Mouse (Mus musculus) forebrain, embryonic 14.5 days (tissue): ENCODE measurements around the gene Akr1c20. TPM values are rescaled to one million over a fixed set of nuclear protein-coding genes. Genes with fewer than 3 reads are reported as not detected.

Experiments used
- ATAC-seq: fragments of 200-750 bp; cut with Nextera tagmentation; 2 replicates; pipeline ENCODE4 v1.8.0; 2017; ENCODE audit warnings: mild to moderate bottlenecking, moderate library complexity
- DNase-seq: peaks from one replicate; pipeline ENCODE4 v3.0.0-alpha.2; 2015; ENCODE audit warnings: low spot score
- H3K27ac ChIP-seq: fragments of 300-500 bp; sonication (generic); 2 replicates; pipeline ENCODE4 v1.5.1; 2014; ENCODE audit warnings: low read depth, mild to moderate bottlenecking, control low read depth, low read length, moderate library complexity
- H3K27me3 ChIP-seq: fragments of 300-500 bp; sonication (generic); replicated peaks from 2 replicates; pipeline ENCODE4 v1.6.1; 2014; ENCODE audit warnings: low read length, control low read depth, mixed read lengths; ENCODE audit not compliant: control insufficient read depth, insufficient read depth
- H3K36me3 ChIP-seq: fragments of 300-500 bp; sonication (generic); 2 replicates; pipeline ENCODE4 v1.6.1; 2014; ENCODE audit warnings: low read length, control low read depth; ENCODE audit not compliant: control insufficient read depth, insufficient read depth
- H3K4me1 ChIP-seq: fragments of 300-500 bp; sonication (generic); 2 replicates; pipeline ENCODE4 v1.6.1; 2014; ENCODE audit warnings: antibody characterized with exemption, low read length, control low read depth; ENCODE audit not compliant: control insufficient read depth, insufficient read depth
- H3K4me2 ChIP-seq: fragments of 300-500 bp; sonication (generic); 2 replicates; pipeline ENCODE4 v1.6.1; 2014; ENCODE audit warnings: mild to moderate bottlenecking, control low read depth, low read length
- H3K4me3 ChIP-seq: fragments of 300-500 bp; sonication (generic); 2 replicates; pipeline ENCODE4 v1.5.1; 2014; ENCODE audit warnings: low read depth, low read length, control low read depth
- H3K9ac ChIP-seq: fragments of 300-500 bp; sonication (generic); 2 replicates; pipeline ENCODE4 v1.6.1; 2014; ENCODE audit warnings: mild to moderate bottlenecking, low read length, control low read depth, moderate library complexity
- H3K9me3 ChIP-seq: fragments of 300-500 bp; sonication (generic); replicated peaks from 2 replicates; pipeline ENCODE4 v1.6.1; 2016; ENCODE audit warnings: low read length, control low read depth, mixed read lengths; ENCODE audit not compliant: control insufficient read depth
- WGBS: fragments of 180-500 bp; shearing (Covaris S2); extraction: QIAGEN DNeasy Blood & Tissue Kit; methylation state at CpG from one replicate; pipeline ENCODE4 v1.1.7; 2014; 5-methylcytosine and 5-hydroxymethylcytosine counted together
- polyA plus RNA-seq: library from polyadenylated mRNA; unstranded; fragments of >200 nt; fragmentation: Nextera tagmentation; extraction: Ambion mirVana; gene quantifications from 2 replicates; pipeline ENCODE4 v1.2.1, GENCODE M21; 2014

Akr1c20 gene
- not detected in 2 replicates for polyA plus RNA-seq

DNA sequence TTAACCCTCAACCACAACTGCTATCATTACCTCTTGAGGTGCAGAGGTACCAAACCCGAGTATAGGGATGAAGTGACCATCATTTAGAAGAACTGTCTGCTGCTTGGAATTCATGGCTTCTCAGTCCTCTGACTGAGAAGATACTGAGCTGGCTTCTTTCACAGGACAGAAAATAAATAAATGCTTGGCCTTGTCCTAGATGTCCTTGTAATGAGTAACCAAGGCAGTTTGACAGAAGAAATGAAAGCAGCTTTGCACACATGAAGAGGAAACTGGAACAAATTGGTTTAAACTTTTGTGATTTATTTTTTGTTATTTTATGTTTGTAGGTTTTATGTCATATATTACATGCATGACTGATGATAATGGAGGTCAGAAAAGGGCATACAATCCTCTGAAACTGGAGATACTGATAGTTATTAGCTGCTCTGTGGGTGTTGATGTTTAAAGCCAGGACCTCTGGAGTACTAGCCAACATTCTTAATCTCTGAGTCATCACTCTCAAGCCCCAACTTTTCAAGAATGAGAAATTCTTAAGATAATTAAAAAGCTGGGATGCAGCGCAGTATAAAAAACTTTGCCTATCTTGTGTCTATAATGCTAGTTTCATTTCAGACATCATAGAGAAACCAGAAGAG, at the start of gene Akr1c20:
Gene Akr1c20 (minus strand): TSS at position 145 of the 638 bp plus-strand sequence.
- 86% methylated on average over 2 of the region's 2 CpGs for WGBS
- H3K4me2 ChIP-seq, result no peak within 1 kb of the TSS
- H3K36me3 ChIP-seq, result no peaks in the 10 kb centered on the region
- no peak within 1 kb of the TSS for H3K4me3 ChIP-seq
- H3K9me3 ChIP-seq, result no peaks in the 10 kb centered on the region
- no peak for ATAC-seq
- no peak within 1 kb of the TSS for H3K27ac ChIP-seq
- no peaks in the 10 kb centered on the region for H3K4me1 ChIP-seq
- no peaks in the 10 kb centered on the region for H3K27me3 ChIP-seq
- no peak for DNase-seq
- H3K9ac ChIP-seq, result no peak within 1 kb of the TSS

DNA sequence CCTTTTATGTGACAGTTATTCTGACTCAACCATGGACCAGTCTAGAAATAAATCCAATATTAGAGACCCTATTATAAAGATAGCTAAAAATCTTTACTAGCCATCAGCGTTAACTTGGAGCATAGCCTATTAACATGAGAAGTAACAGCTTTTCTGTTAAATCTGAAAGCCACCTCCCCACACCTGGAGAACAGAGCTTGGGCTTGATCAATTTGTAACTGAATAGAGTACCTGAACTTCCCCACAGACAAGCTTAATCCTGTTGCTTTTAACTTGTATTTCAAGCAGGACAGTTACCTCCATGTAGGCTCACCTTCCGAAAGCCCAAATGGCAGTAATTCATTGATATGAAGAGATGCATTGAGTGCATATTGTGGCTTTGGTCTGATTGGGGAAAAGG, 42.9 kb upstream of the Akr1c20 start:
- Histone ChIP-seq H3K36me3 (no peaks in the 10 kb centered on the region), H3K9ac (no peak overlapping the region), H3K4me1 (no peaks in the 10 kb centered on the region), H3K4me3 (no peak overlapping the region), H3K27me3 (no peaks in the 10 kb centered on the region), H3K9me3 (no peaks in the 10 kb centered on the region), H3K27ac (no peak overlapping the region), H3K4me2 (no peak overlapping the region)
- 86% methylated on average over 2 of the region's 2 CpGs for WGBS
- no peak for ATAC-seq
- no peak for DNase-seq

DNA sequence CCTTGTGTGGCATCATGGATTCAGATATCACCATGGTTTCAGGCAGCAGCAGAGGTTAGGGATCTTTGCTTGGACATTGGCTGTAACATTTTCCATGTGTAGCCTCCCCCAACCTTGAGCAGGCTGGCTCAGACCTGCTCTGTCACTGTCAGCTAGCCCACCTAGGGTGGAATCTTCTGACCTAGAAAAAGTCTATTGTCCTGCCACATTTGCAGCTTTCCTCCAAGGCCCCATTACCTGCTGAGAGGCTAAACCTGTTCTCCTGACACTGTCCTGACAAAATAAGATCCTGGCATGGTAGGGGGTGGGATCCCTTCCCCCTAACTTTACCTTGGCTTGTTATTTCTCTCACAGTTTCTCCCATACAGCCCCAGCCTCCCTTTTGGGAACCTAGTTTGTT, 37.4 kb upstream of the Akr1c20 start:
- H3K4me3 ChIP-seq, result no peak overlapping the region
- ATAC-seq, result no peak

DNA sequence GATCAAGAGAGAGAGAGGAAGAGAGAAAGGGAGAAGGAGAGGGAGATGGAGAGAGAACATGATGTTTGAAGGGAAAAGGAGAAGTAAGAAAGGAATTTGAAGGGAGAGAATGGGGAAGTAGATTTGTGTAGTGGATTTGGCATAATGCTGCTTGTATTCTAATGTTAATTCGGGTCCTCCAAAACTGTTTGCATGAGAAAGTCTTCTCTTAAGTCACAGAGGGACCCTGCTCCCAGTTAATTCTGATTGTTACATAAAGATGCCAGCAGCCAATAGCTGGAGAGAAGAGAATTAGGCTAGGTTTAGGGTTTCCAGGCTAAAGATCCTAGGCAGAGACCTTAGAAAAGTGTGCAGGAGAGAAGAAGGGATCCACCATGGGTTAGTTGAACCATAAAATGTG, 36.0 kb upstream of the Akr1c20 start:
- 70% methylated on average over 1 of the region's 1 CpGs for WGBS
- Histone ChIP-seq H3K27me3 (no peaks in the 10 kb centered on the region), H3K4me3 (no peak overlapping the region)

More for the DNA sequence above, 37.4 kb upstream of the Akr1c20 start:
- H3K36me3 ChIP-seq, result no peaks in the 10 kb centered on the region
- no peaks in the 10 kb centered on the region for H3K4me1 ChIP-seq
- no peak overlapping the region for H3K27ac ChIP-seq
- H3K4me2 ChIP-seq, result no peak overlapping the region
- H3K9me3 ChIP-seq, result no peaks in the 10 kb centered on the region
- H3K9ac ChIP-seq, result no peak overlapping the region
- DNase-seq, result no peak
- H3K27me3 ChIP-seq, result no peaks in the 10 kb centered on the region

DNA sequence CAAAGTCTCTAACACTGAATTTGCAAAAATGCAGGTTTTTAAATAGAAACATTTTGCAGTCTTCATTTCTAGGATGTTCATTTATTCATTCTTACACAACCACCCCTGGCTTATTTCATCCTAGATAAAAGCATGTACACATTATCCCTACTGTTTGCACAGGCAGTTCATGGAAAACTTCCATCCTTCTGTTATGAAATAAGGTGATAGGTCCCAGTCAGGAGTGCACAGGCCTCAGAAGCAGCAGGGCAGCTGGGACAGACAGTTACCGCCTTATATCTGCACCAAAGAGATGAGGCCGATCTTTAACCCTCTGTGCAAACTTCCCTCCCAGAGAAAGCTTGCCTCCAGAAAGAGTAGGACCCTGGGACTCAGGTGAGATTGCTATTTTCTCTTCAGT, 8.3 kb downstream of the Akr1c20 start:
- H3K27ac ChIP-seq, result no peak overlapping the region
- H3K9ac ChIP-seq, result no peak overlapping the region
- H3K9me3 ChIP-seq, result no peaks in the 10 kb centered on the region
- H3K27me3 ChIP-seq, result no peaks in the 10 kb centered on the region
- ATAC-seq (no peak), DNase-seq (no peak)
- no peak overlapping the region for H3K4me3 ChIP-seq
- H3K4me1 ChIP-seq, result no peaks in the 10 kb centered on the region
- no peak overlapping the region for H3K4me2 ChIP-seq
- H3K36me3 ChIP-seq, result no peaks in the 10 kb centered on the region
- 88% methylated on average over 2 of the region's 2 CpGs for WGBS

More for the DNA sequence above, 36.0 kb upstream of the Akr1c20 start:
- Histone ChIP-seq H3K27ac (no peak overlapping the region), H3K4me1 (no peaks in the 10 kb centered on the region), H3K36me3 (no peaks in the 10 kb centered on the region), H3K9ac (no peak overlapping the region), H3K4me2 (no peak overlapping the region), H3K9me3 (no peaks in the 10 kb centered on the region)
- no peak for DNase-seq
- ATAC-seq, result no peak

DNA sequence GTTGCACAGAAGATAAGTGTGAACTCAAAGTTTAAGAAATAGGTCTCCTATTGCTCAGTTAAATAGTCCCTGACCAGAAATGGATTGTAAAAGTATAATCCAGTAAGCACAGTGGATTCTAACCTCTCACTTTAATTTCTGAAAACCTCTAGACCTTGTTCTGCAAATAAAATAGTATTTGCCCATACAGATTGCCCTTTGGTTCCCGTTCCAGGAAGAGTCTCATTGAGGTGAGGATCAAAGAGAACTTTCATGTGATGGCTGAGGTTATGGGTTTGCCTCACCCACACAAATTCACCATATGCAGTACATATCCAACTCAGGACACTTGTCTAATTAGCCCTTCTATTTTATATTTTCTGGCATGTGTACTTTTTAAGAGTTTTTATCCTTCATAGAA, 55.2 kb downstream of the Akr1c20 start:
- no peak for DNase-seq
- no peak overlapping the region for H3K9ac ChIP-seq
- no peak for ATAC-seq
- H3K27ac ChIP-seq, result no peak overlapping the region
- WGBS, result 85% methylated on average over 1 of the region's 1 CpGs
- no peak overlapping the region for H3K4me2 ChIP-seq
- H3K4me3 ChIP-seq, result no peak overlapping the region
- no peaks in the 10 kb centered on the region for H3K4me1 ChIP-seq
- no peaks in the 10 kb centered on the region for H3K27me3 ChIP-seq
- no peaks in the 10 kb centered on the region for H3K9me3 ChIP-seq
- H3K36me3 ChIP-seq, result no peaks in the 10 kb centered on the region

DNA sequence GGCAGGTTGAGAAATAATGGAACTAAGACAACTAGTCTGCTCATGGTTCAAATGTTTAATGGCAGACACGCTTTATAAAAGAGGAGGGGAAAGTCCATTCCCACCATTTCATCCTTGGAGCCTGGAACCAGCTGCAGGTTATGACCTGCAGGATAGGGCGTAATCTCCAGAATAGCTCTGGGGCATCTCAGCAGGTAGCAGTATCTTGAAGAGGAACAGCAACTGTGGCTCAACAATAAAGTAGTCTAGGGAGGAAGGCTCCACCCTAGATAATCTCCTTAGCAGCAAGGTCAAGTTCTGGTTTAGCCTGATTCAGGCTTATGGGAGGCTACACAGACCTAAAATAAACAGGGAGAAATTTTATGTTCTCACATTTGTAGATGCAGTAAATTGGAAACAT, 57.5 kb downstream of the Akr1c20 start:
- H3K36me3 ChIP-seq, result no peaks in the 10 kb centered on the region
- H3K27me3 ChIP-seq, result no peaks in the 10 kb centered on the region
- DNase-seq (no peak), ATAC-seq (no peak)
- 94% methylated on average over 2 of the region's 2 CpGs for WGBS
- H3K9me3 ChIP-seq, result no peaks in the 10 kb centered on the region
- H3K4me3 ChIP-seq, result no peak overlapping the region
- no peak overlapping the region for H3K9ac ChIP-seq
- H3K4me1 ChIP-seq, result no peaks in the 10 kb centered on the region
- H3K4me2 ChIP-seq, result no peak overlapping the region
- no peak overlapping the region for H3K27ac ChIP-seq

Other genes starting within 250 kb of the Akr1c20 start
- 0.27 TPM in 1 of 2 replicates, not detected in the other for gene Akr1c12, start 243.9 kb downstream of the Akr1c20 start, polyA plus RNA-seq
- gene Akr1c6, start 89.0 kb downstream of the Akr1c20 start, polyA plus RNA-seq, result not detected in 2 replicates
- not detected in 2 replicates for gene Akr1c21, start 50.7 kb upstream of the Akr1c20 start, polyA plus RNA-seq
- gene Akr1e1, start 85.8 kb upstream of the Akr1c20 start, polyA plus RNA-seq, result 49.7 and 53.2 TPM in 2 replicates